Mouse (Mus musculus) cerebellum, postnatal 36 days (tissue): ENCODE data around the gene Supt3.

Experiments
- DNase-seq, 2 experiments: peaks; one replicate each; pipeline ENCODE4 v3.0.0; 2021 to 2022; ENCODE audit warnings: mixed read lengths in 2 of 2

The Supt3 gene

GRCm38 (mm10) chr17:44783143-44783542, 6.2 kb downstream of the Supt3 start:
- DNase-seq: no peak

- no peak for DNase-seq
These were observed 12.2 kb downstream of the Supt3 start for GRCm38 (mm10) chr17:44788982-44789747.

- no peak for DNase-seq
These were observed 15.4 kb downstream of the Supt3 start for GRCm38 (mm10) chr17:44792218-44792917.

GRCm38 (mm10) chr17:44797331-44797730, 20.4 kb downstream of the Supt3 start:
- DNase-seq: no peak

- no peak for DNase-seq
These were observed 30.1 kb downstream of the Supt3 start for GRCm38 (mm10) chr17:44807031-44807430.

- DNase-seq: no peak
These were observed 37.7 kb downstream of the Supt3 start, which contains the start of gene Runx2 for GRCm38 (mm10) chr17:44814508-44815175. TSS of gene Runx2 (minus strand) at chr17:44814797.

- DNase-seq: no peak
These were observed 41.9 kb downstream of the Supt3 start for GRCm38 (mm10) chr17:44818825-44819224.

GRCm38 (mm10) chr17:44819816-44820215, 42.9 kb downstream of the Supt3 start:
- no peak for DNase-seq

- DNase-seq: no peak
These were observed 45.0 kb downstream of the Supt3 start for GRCm38 (mm10) chr17:44821940-44822339.

- DNase-seq: no peak
These were observed 50.2 kb downstream of the Supt3 start for GRCm38 (mm10) chr17:44827124-44827523.

- no peak for DNase-seq
These were observed 51.0 kb downstream of the Supt3 start for GRCm38 (mm10) chr17:44827964-44828363.

GRCm38 (mm10) chr17:44829587-44829986, 52.6 kb downstream of the Supt3 start:
- DNase-seq: no peak

- DNase-seq: no peak
These were observed 54.2 kb downstream of the Supt3 start for GRCm38 (mm10) chr17:44831201-44831600.

GRCm38 (mm10) chr17:44842184-44842583, 65.2 kb downstream of the Supt3 start:
- DNase-seq: no peak

- DNase-seq: no peak
These were observed 86.2 kb downstream of the Supt3 start for GRCm38 (mm10) chr17:44863165-44863564.

GRCm38 (mm10) chr17:44893592-44893991, 116.6 kb downstream of the Supt3 start:
- DNase-seq: no peak

- DNase-seq: no peak
These were observed 166.7 kb downstream of the Supt3 start for GRCm38 (mm10) chr17:44943536-44944090.

GRCm38 (mm10) chr17:44945333-44945732, 168.4 kb downstream of the Supt3 start:
- no peak for DNase-seq

- no peak for DNase-seq
These were observed 171.4 kb downstream of the Supt3 start for GRCm38 (mm10) chr17:44948321-44948720.

- DNase-seq: no peak
These were observed 179.7 kb downstream of the Supt3 start for GRCm38 (mm10) chr17:44956671-44957070.

GRCm38 (mm10) chr17:44963051-44963798, 186.3 kb downstream of the Supt3 start:
- DNase-seq: no peak

GRCm38 (mm10) chr17:44967186-44967585, 190.2 kb downstream of the Supt3 start:
- no peak for DNase-seq

- no peak for DNase-seq
These were observed 193.3 kb downstream of the Supt3 start for GRCm38 (mm10) chr17:44970255-44970654.
